Mouse (Mus musculus) forebrain, embryonic 13.5 days (tissue): ENCODE data around the gene Pbld2. TPM values are rescaled to one million over a fixed set of nuclear protein-coding genes. Genes with fewer than 3 reads are reported as not detected.
"Not testable (repeated sequence)": the region's sequence is repeated elsewhere in the genome, so short reads cannot be mapped to it uniquely, and the experiment has no call there.

Source experiments
- ATAC-seq: fragments of 200-750 bp; cut with Nextera tagmentation; 2 replicates; pipeline ENCODE4 v1.8.0; 2017
- H3K27ac ChIP-seq: fragments of 300-500 bp; sonication (generic); 2 replicates; pipeline ENCODE4 v1.5.1; 2015; ENCODE audit warnings: inconsistent platforms, mild to moderate bottlenecking, moderate library complexity
- H3K27me3 ChIP-seq: fragments of 300-500 bp; sonication (generic); 2 replicates; pipeline ENCODE4 v1.6.1; 2015; ENCODE audit warnings: mild to moderate bottlenecking, inconsistent platforms
- H3K36me3 ChIP-seq: fragments of 300-500 bp; sonication (generic); 2 replicates; pipeline ENCODE4 v1.6.1; 2015; ENCODE audit warnings: mild to moderate bottlenecking, inconsistent platforms; ENCODE audit not compliant: poor library complexity, severe bottlenecking
- H3K4me1 ChIP-seq: fragments of 300-500 bp; sonication (generic); 2 replicates; pipeline ENCODE4 v1.6.1; 2015; ENCODE audit warnings: inconsistent platforms
- H3K4me2 ChIP-seq: fragments of 300-500 bp; sonication (generic); 2 replicates; pipeline ENCODE4 v1.6.1; 2015; ENCODE audit warnings: inconsistent platforms, mild to moderate bottlenecking, moderate library complexity
- H3K4me3 ChIP-seq: fragments of 300-500 bp; sonication (generic); 2 replicates; pipeline ENCODE4 v1.5.1; 2015; ENCODE audit warnings: mild to moderate bottlenecking, inconsistent platforms
- H3K9ac ChIP-seq: fragments of 300-500 bp; sonication (generic); 2 replicates; pipeline ENCODE4 v1.6.1; 2015; ENCODE audit warnings: mild to moderate bottlenecking, inconsistent platforms
- H3K9me3 ChIP-seq: fragments of 300-500 bp; sonication (generic); replicated peaks from 2 replicates; pipeline ENCODE4 v1.6.1; 2016; ENCODE audit warnings: inconsistent platforms
- WGBS: fragments of 180-500 bp; shearing (Covaris S2); methylation state at CpG from one replicate; pipeline ENCODE4 v1.1.7; 2015; 5-methylcytosine and 5-hydroxymethylcytosine counted together
- polyA plus RNA-seq: library from polyadenylated mRNA; unstranded; fragments of >200 nt; fragmentation: Nextera tagmentation; extraction: Ambion mirVana; gene quantifications from 2 replicates; pipeline ENCODE4 v1.2.1, GENCODE M21; 2015

Gene Pbld2
- polyA plus RNA-seq, 1 experiment from 2014 or later = 0.83 TPM

DNA sequence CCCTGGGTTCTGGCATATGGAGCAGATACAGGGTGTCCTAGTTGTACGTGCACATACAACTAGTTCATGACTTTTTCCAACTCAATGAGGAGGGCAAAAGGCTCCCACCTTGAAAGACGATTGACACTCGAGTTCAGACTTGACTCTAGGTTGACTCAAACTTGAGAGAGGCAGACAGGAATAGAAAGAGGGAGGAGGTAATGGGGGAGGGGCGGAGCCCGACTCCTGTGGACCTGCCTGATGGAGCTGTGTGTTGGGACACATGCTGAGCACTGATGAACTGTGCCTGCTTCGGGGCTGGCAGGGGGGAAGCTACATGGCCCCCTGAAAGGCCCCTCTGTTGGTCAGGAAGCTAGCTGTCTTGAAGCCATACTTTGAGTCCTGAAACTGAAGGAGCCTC is 28.9 kb downstream of the Pbld2 start:
- no peak for ATAC-seq
- no peaks in the 10 kb centered on the region for H3K27me3 ChIP-seq
- H3K4me2 ChIP-seq = no peak overlapping the region
- H3K9me3 ChIP-seq = no peaks in the 10 kb centered on the region
- no peak overlapping the region for H3K9ac ChIP-seq
- WGBS = 58% methylated on average over 6 of the region's 6 CpGs
- H3K36me3 ChIP-seq = no peaks in the 10 kb centered on the region
- no peak overlapping the region for H3K27ac ChIP-seq
- H3K4me1 ChIP-seq = no peaks in the 10 kb centered on the region
- no peak overlapping the region for H3K4me3 ChIP-seq

- not testable (repeated sequence) for H3K9ac ChIP-seq, H3K4me1 ChIP-seq, H3K4me3 ChIP-seq, H3K9me3 ChIP-seq, H3K27me3 ChIP-seq, H3K27ac ChIP-seq, ATAC-seq, H3K4me2 ChIP-seq, H3K36me3 ChIP-seq
- 86% methylated on average over 6 of the region's 6 CpGs for WGBS
Observed at GRCm38 (mm10) chr10:63054071-63054470, 30.0 kb downstream of the Pbld2 start.

DNA sequence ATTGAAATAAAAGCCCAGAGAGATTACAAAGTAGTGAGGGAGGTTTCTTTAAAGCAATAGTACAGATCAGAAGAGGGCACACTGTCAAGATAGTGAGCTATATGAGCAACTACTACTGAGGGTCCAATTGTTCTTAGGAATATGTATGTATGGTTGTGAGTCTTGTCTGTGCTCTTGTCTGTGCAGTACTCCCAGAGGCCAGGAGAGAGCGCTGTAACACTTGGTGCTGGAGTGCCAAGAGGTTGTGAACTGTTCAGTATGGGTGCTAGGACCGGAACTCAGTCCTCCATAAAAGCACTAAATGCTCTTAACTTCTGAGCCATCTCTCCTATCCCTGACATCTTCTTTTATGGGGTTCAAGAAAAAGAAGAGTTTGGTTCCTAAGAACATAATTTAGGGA is 30.5 kb downstream of the Pbld2 start:
- Histone ChIP-seq H3K4me1 (no peaks in the 10 kb centered on the region), H3K36me3 (no peaks in the 10 kb centered on the region), H3K9me3 (no peaks in the 10 kb centered on the region), H3K9ac (no peak overlapping the region), H3K4me2 (no peak overlapping the region), H3K4me3 (no peak overlapping the region), H3K27ac (no peak overlapping the region), H3K27me3 (no peaks in the 10 kb centered on the region)
- ATAC-seq = no peak
- 74% methylated on average over 2 of the region's 2 CpGs for WGBS

DNA sequence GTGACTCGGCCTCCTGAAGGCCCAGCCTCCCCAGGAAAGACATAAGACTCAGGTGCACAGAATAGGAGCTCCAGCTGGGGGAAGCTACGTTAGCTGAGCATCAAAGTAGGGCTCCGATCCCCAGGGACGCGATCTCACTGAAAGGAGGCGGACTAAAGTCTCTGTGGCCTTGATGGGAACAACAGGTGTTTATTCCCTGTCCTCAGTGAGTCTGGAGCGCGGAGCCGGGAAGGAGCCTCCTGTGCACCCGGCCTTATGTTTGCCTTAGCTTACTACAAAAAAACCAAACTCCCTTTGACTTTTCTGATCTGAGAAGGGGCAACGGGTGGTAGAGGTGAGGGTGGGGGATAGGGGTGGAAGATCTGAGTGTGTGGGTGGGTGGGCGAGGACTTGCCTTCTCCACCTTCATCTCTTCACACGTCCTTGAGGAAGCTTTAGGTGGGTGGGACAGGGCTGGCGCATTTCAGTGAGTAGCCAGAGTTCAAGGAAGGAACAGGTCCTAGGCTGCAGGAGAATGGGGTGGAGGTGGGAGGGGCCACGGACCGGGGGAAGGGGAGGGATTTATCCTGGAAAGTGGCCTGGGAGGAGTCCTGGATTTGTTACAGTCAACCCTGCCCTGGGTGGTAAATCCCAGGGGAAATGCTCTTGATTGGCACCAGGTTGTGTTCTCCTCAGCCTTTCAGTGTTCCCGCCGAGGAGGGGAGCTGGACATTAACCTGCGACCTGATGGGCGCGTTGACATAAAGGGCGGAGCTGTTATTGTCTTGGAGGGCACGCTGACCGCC is 33.0 kb downstream of the Pbld2 start:
- no peaks in the 10 kb centered on the region for H3K36me3 ChIP-seq
- H3K9me3 ChIP-seq = no peaks in the 10 kb centered on the region
- H3K27me3 ChIP-seq = no peaks in the 10 kb centered on the region
- no peak for ATAC-seq
- WGBS = 43% methylated on average over 24 of the region's 24 CpGs
- H3K4me3 ChIP-seq = no peak overlapping the region
- H3K27ac ChIP-seq = no peak overlapping the region
- H3K4me1 ChIP-seq = no peaks in the 10 kb centered on the region
- H3K9ac ChIP-seq = no peak overlapping the region
- no peak overlapping the region for H3K4me2 ChIP-seq

DNA sequence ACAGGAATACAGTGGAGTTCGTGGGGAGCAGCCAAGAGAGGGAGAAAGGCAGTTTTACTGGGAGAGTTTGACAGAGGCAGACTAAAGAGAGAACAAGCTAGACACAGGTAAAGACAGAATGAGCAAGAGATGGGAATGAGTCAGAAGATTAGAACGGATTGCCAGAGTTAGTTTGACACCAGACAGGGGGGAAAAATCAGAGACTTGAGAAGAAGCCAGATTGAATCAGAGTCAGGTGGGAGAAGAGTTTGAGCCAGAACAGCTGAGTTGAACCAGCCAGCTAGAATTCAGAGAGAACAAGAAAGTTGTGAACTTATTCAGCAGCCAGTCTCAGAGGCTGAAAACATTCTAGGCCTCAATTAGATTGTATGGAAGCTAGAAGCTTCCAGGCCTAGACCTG is 35.7 kb downstream of the Pbld2 start, which contains the start of gene Pbld1:
Gene Pbld1, plus strand, starts transcription at position 301 of the 400 bp plus-strand sequence.
- Histone ChIP-seq H3K27ac (no peak within 1 kb of the TSS), H3K4me3 (no peak within 1 kb of the TSS), H3K4me2 (no peak within 1 kb of the TSS), H3K4me1 (no peaks in the 10 kb centered on the region), H3K9ac (no peak within 1 kb of the TSS), H3K36me3 (no peaks in the 10 kb centered on the region), H3K9me3 (no peaks in the 10 kb centered on the region), H3K27me3 (no peaks in the 10 kb centered on the region)
- no peak for ATAC-seq
- WGBS = 81% methylated on average over 2 of the region's 2 CpGs

DNA sequence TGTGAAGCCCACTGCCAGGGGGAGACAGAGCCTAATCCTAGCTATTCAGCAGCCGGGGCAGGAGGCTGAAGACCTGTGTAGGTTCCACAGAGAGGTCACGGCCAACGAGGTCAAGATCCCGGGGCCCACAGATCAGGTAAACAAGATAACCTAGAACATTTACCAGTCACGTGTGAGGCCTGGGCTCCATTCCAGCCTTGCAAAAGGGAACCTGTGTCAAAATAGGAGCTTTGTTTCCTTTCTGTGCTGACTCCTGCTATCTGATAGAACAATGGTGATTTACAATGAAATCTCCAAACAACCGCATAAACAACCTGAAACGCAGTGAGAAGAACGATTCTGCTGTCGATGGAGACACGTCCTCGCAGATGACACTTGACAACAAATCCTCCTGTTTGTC is 36.3 kb downstream of the Pbld2 start:
- no peaks in the 10 kb centered on the region for H3K36me3 ChIP-seq
- ATAC-seq = no peak
- no peak overlapping the region for H3K27ac ChIP-seq
- no peaks in the 10 kb centered on the region for H3K9me3 ChIP-seq
- WGBS = 64% methylated on average over 11 of the region's 11 CpGs
- no peak overlapping the region for H3K4me3 ChIP-seq
- no peaks in the 10 kb centered on the region for H3K27me3 ChIP-seq
- H3K4me1 ChIP-seq = no peaks in the 10 kb centered on the region
- H3K4me2 ChIP-seq = no peak overlapping the region
- H3K9ac ChIP-seq = no peak overlapping the region

DNA sequence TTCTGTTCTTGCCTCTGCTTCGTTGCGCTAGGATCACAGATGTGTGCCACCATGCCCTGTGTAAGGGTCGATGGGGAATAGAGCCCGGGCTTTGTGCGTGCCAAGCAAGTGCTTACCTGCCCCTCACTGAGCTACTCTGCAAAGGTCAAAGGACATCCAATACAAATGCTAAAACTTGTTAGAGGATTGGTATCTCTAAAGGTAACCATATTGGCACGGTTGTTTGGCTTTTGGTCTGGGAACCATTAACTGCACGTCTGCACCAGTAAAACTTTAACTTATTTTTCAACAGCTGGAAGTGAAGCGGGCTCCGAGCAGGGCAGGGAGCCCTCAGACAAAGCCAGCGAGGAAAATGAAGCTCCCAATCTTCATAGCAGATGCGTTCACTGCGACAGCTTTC is 37.2 kb downstream of the Pbld2 start:
- ATAC-seq = no peak
- WGBS = 77% methylated on average over 12 of the region's 12 CpGs

DNA sequence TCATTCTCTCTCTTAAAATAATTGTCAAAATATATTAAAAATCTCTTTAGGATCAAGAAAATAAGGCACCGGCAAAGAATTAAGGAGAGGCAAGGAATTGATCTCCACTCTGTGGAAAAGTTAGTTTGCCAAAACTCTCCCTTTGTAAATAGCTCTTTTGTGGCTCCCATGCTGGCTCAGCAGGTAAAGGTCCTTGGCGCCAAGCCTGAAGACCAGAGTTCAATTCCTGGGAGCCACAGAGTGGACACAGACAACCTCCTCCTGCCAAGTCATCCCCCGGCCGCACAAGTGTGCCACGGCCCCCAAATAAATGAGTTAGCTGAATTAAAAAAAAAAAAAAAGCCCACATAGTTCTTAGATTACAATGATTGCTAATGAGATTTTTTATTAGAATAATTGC is 38.6 kb downstream of the Pbld2 start:
- H3K4me3 ChIP-seq = no peak overlapping the region
- no peaks in the 10 kb centered on the region for H3K9me3 ChIP-seq
- no peaks in the 10 kb centered on the region for H3K36me3 ChIP-seq
- H3K27ac ChIP-seq = no peak overlapping the region
- H3K4me1 ChIP-seq = no peaks in the 10 kb centered on the region
- 89% methylated on average over 5 of the region's 5 CpGs for WGBS
- no peak overlapping the region for H3K9ac ChIP-seq
- no peak overlapping the region for H3K4me2 ChIP-seq
- ATAC-seq = no peak
- no peaks in the 10 kb centered on the region for H3K27me3 ChIP-seq

More for the DNA sequence above, 37.2 kb downstream of the Pbld2 start:
- Histone ChIP-seq H3K27me3 (no peaks in the 10 kb centered on the region), H3K4me3 (no peak overlapping the region), H3K9ac (no peak overlapping the region), H3K36me3 (no peaks in the 10 kb centered on the region), H3K4me1 (no peaks in the 10 kb centered on the region), H3K27ac (no peak overlapping the region), H3K9me3 (no peaks in the 10 kb centered on the region), H3K4me2 (no peak overlapping the region)

- ATAC-seq = no peak
- H3K27me3 ChIP-seq = no peaks in the 10 kb centered on the region
- no peak overlapping the region for H3K4me2 ChIP-seq
- H3K4me1 ChIP-seq = no peaks in the 10 kb centered on the region
- H3K36me3 ChIP-seq = no peaks in the 10 kb centered on the region
- no peak overlapping the region for H3K9ac ChIP-seq
- H3K27ac ChIP-seq = no peak overlapping the region
- no peak overlapping the region for H3K4me3 ChIP-seq
- 78% methylated on average over 7 of the region's 7 CpGs for WGBS
- H3K9me3 ChIP-seq = no peaks in the 10 kb centered on the region
Observed at GRCm38 (mm10) chr10:63063365-63063764, 39.2 kb downstream of the Pbld2 start.

GRCm38 (mm10) chr10:63064516-63064915 is 40.4 kb downstream of the Pbld2 start:
- H3K4me2 ChIP-seq = no peak overlapping the region
- no peak for ATAC-seq
- 92% methylated on average over 9 of the region's 9 CpGs for WGBS

GRCm38 (mm10) chr10:63065561-63065960 is 41.4 kb downstream of the Pbld2 start:
- Histone ChIP-seq H3K27ac (no peak overlapping the region), H3K36me3 (no peaks in the 10 kb centered on the region), H3K4me2 (no peak overlapping the region), H3K27me3 (no peaks in the 10 kb centered on the region), H3K4me1 (no peaks in the 10 kb centered on the region), H3K9me3 (no peaks in the 10 kb centered on the region), H3K4me3 (no peak overlapping the region), H3K9ac (no peak overlapping the region)
- WGBS = 41% methylated on average over 8 of the region's 8 CpGs
- no peak for ATAC-seq

More at GRCm38 (mm10) chr10:63064516-63064915, 40.4 kb downstream of the Pbld2 start:
- H3K27me3 ChIP-seq = no peaks in the 10 kb centered on the region
- H3K9me3 ChIP-seq = no peaks in the 10 kb centered on the region
- no peak overlapping the region for H3K27ac ChIP-seq
- H3K4me1 ChIP-seq = no peaks in the 10 kb centered on the region
- H3K36me3 ChIP-seq = no peaks in the 10 kb centered on the region
- H3K4me3 ChIP-seq = no peak overlapping the region
- H3K9ac ChIP-seq = no peak overlapping the region

DNA sequence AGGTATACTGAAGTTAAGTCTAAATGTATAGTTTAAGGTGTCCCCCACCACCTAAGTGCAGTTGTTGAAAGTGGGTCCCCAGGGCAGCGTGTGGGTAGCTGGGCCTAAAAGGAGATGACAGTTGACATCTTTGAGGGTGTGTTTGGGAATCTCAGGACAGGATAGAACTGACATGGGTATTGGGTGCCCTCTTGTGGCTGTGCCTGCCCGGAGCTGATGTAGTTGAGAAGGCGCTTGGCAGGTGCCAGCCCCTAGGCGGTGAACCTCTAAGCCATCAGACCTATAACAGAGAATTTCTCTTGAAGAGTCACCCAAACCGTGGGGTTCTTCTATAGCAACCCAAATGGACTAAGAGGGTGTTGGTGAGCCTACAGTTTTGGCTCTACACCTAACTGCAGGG is 41.9 kb downstream of the Pbld2 start:
- no peak overlapping the region for H3K27ac ChIP-seq
- H3K36me3 ChIP-seq = no peaks in the 10 kb centered on the region
- H3K9ac ChIP-seq = no peak overlapping the region
- H3K4me3 ChIP-seq = no peak overlapping the region
- 2% methylated on average over 5 of the region's 5 CpGs for WGBS
- no peak overlapping the region for H3K4me2 ChIP-seq
- H3K4me1 ChIP-seq = no peaks in the 10 kb centered on the region
- no peaks in the 10 kb centered on the region for H3K27me3 ChIP-seq
- H3K9me3 ChIP-seq = no peaks in the 10 kb centered on the region
- ATAC-seq = peak; percentile 87

GRCm38 (mm10) chr10:63086304-63086703 is 62.2 kb downstream of the Pbld2 start:
- ATAC-seq = no peak
- H3K9me3 ChIP-seq = no peaks in the 10 kb centered on the region
- no peak overlapping the region for H3K4me3 ChIP-seq
- H3K4me2 ChIP-seq = no peak overlapping the region
- H3K4me1 ChIP-seq = peaks cover 17% of the 10 kb centered on the region
- no peak overlapping the region for H3K27ac ChIP-seq
- no peaks in the 10 kb centered on the region for H3K36me3 ChIP-seq
- no peak overlapping the region for H3K9ac ChIP-seq
- WGBS = 90% methylated on average over 10 of the region's 10 CpGs
- H3K27me3 ChIP-seq = no peaks in the 10 kb centered on the region
